Mouse (Mus musculus): Measurements from ENCODE around the gene Prom1.

The Prom1 gene

GRCm38 (mm10) chr5:44080276-44081054 lies 21.4 kb downstream of the Prom1 start:
- DNase-seq, result no peak

GRCm38 (mm10) chr5:44075432-44075831 lies 26.4 kb downstream of the Prom1 start:
- DNase-seq, result no peak

DNA sequence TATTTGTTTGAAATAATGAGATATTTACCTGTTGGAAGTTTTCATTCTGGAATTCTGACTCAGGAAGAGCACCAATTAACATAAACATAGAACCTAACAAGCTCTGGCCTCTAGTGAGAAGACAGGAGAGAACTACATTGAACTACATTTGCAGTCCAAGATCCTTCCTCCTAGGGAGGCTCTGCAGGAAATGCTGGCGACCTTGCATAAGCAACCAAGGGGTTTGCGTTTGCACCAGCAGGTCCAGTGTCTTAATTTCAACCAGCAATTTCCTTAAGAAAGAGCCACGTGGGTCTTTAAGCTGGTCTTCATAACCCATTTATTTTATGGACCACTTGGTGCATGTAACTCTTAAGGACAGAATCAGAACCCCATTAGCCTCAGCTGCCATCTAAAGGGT lies 28.2 kb downstream of the Prom1 start:
- DNase-seq, result no peak

DNA sequence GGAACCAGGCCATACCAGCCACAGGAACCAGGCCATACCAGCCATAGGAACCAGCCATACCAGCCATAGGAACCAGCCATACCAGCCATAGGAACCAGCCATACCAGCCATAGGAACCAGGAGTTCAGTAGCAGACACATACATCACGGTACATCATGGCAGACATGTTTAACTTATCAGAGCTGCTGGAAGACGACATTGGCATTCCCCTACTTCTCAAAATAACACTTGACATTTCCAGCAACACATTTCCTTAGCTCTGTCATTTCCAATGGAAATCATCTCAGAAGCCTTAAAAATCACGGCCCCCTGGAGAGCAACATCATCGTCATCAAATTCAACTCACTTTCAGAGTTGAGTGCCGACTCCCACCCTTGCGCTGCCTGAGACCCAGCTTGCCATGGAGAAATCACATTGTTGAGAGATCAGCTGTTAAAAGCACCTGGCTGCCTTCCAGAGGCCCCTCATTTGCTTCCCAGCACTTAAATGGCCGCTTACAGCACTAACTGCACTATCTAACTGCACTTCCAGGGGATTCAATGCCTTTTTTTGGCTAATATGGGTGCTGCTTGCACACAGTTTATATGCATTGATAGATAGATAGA lies 31.2 kb downstream of the Prom1 start:
- DNase-seq, result no peak

GRCm38 (mm10) chr5:44058258-44058657 lies 43.6 kb downstream of the Prom1 start:
- DNase-seq, result no peak

DNA sequence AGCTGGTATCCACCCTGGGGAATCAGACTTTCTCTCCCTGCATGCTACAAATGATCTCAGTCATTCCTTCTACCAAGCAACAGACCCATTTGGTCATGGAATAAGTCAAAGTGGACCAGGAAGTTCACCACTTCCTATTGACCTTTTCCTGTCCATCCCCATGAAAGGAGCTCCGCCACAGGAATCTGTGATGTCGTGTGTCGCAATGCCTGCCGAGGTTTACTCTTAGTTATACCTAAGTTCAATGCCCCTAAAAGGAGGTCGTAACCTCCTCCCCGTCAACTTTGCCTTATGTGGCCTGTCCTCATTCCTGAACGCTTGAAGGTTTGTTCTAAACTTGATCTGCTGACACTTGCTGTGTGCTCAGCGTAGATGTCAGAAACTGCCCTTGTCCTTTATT lies 51.6 kb downstream of the Prom1 start:
- DNase-seq, result no peak

DNA sequence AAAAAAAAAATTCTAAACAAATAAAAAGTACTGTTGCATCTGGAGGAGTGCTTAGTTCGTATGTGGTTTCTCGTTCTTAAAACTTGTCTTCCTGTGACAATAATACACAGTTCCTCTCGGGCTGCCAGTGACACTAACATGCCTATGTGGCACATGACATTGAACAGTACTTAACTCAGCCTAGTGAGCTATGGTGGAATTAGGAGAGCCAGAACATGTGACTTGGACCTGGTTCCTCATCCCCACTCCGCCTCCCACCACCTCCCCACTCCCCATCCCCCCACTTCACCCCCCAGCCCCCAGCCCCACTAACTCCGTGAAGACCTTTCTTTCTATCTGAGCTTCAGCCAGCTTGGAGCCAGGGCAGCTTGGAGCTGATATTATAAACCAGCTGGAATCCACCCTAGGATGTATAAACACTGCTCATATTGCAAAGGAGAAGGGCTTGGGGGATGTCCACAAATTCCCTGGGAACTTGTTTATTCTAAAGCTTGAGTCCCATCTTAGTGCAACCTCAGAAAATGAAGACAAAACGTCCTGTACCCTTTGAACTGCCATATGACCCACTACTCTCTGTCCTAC lies 52.3 kb downstream of the Prom1 start:
- no peak for DNase-seq

DNA sequence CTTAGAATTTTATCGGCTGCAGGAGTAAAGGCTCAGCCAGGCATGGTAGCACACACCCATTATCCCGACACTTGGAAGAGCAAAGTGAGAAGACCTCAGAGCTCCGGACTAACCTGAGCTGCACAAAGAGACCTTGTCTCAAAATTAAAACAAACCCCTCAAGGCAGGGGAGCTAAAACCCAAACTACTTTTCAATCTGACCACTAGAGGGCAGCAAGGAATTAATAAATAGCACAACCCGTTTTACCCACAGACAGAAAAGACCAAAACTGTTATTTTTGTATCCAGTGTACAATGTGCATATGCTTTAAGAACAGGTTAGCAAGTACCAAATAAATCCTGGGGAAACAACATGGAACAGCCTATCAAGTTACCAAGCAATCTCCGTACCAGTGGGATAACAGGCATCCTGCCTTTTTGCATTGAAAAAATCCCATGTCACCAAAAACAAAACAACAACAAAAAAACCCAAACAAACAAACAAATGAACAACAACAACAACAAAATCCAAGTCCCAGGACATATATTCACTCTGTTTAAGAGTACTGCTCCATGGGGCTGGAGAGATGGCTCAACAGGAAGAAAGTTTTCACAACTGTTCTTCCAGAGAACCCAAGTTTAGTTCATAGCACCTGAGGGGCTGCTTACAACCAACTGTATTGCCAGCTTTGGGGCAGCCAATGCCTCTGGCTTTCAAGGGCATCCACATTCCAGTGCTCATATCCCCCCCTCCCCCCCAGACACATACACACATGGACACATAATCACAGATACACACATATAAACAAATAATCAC lies 53.1 kb downstream of the Prom1 start:
- DNase-seq, result no peak

GRCm38 (mm10) chr5:44041725-44042124 lies 60.1 kb downstream of the Prom1 start:
- no peak for DNase-seq

GRCm38 (mm10) chr5:44041056-44041455 lies 60.8 kb downstream of the Prom1 start:
- no peak for DNase-seq

GRCm38 (mm10) chr5:43998295-43998989 lies 103.4 kb downstream of the Prom1 start:
- no peak for DNase-seq

DNA sequence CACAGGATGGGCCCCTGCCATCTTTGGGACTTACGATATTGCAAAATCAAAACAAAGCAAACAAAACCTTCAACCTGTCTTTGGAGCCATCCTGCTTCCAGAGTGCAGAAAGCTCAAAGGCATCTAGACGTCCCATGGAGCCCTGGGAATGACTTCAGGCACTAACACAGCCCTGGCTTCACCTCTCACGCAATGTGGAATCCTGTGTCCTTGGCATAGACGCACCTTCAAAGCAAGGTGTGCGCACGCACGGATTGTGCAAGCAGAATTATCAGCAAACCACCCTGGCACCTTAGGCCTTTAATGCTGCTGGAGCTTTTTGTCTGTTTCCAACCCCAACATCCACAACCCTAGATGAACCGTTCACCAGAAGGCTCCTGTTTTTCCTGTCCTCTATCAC lies 104.2 kb downstream of the Prom1 start:
- DNase-seq, result no peak

GRCm38 (mm10) chr5:43996162-43996561 lies 105.7 kb downstream of the Prom1 start:
- DNase-seq, result no peak

GRCm38 (mm10) chr5:43994981-43995380 lies 106.9 kb downstream of the Prom1 start:
- DNase-seq, result no peak

- DNase-seq, result peak; percentile 78
Observed at GRCm38 (mm10) chr5:43990316-43990715, 111.5 kb downstream of the Prom1 start.

GRCm38 (mm10) chr5:43989017-43989416 lies 112.8 kb downstream of the Prom1 start:
- DNase-seq, result no peak

GRCm38 (mm10) chr5:43986212-43986611 lies 115.6 kb downstream of the Prom1 start:
- DNase-seq, result no peak

DNA sequence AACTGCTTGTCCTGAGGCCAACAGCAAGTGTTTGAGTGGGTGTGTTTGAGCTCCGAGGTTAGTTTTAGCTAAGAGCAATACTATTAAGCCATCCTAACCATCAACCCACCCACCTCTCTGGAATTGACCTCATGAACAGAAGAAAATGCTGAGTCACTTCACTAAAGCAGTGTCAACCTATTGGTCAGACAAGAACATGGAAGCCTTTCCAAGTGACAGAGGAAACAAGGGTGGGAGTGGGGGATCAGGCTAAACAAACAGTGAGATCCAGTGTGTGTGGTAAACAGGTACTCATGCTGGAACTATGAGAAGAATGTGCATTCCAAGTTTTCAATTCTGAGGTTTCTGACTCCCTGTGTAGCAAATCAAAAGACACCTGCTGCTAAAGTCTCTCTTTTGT lies 118.9 kb downstream of the Prom1 start:
- no peak for DNase-seq

- no peak for DNase-seq
Observed at GRCm38 (mm10) chr5:43981620-43982019, 120.2 kb downstream of the Prom1 start, which contains the start of gene Fgfbp1. Gene Fgfbp1, minus strand, starts transcription at chr5:43981779.

DNA sequence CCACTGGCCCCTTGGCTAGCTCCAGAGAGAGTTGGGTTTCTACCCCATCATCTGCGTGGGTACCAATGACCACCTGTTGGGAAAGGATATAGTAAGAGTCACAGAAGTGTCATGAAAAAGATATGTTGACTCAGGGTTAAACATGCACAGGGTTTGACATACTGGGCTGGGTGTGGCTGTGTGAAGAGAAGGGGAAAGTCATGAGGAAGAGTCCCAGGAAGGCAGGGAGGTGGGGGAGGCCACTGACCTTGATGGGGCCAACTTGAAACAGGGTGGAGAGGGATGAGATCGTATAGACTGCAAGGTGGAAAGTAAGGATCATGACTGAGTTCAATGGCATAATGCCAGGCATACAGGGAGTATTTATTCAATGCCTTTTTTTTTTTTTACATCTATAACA lies 121.4 kb downstream of the Prom1 start:
- no peak for DNase-seq

- DNase-seq, result no peak
Observed at GRCm38 (mm10) chr5:43976821-43977561, 124.8 kb downstream of the Prom1 start.

GRCm38 (mm10) chr5:43974166-43974565 lies 127.7 kb downstream of the Prom1 start:
- DNase-seq, result no peak

All from thymus, postnatal 25 days (tissue).